9 mouse cellular contexts compared by ENCODE assay signal in the genomic region with DNA sequence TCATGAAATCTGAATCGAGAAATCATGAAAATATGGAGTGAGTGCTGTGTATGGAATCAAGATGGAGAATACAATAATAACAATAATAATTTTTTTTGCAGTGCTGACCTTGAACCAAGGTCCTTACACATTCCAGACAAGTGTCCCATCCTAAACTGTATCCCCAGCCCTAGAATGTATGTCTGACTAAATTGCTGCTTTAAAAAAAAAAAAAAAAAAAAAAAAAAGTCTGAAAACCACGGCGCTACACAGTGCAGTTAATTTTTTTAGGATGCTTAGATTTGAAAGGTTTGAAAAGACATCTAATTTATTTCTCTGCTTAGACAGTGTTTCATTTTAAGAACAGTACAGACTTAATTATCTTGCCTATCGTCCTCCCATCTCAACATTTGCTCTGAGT. TPM values are rescaled to one million over a fixed set of nuclear protein-coding genes. Genes with fewer than 3 reads are reported as not detected.
DNase-seq lines count a peak whose midpoint lies in the region; ATAC-seq and TF ChIP-seq lines count a peak whose summit lies in the region.
"Had no signal": no experiment of that assay in that cellular context is flagged by ENCODE, and none has a peak within 500 bp of the region (broad histone marks: within the 10 kb centered on the region; RNA-seq: fewer than 3 reads in every experiment).

No protein-coding gene starts in this region.

- no peak overlapping the region; the same call in 1 of the 2 replicates for H3K9ac ChIP-seq in kidney, embryonic 16.5 days (replicated peaks; ENCODE audit: low read length)
- H3K9ac ChIP-seq in forebrain, embryonic 11.5 days (ENCODE audit: low read length), result peak overlapping the region; percentile 87; the same call in 1 of the 2 replicates
- no peak overlapping the region for H3K9ac ChIP-seq in intestine, postnatal 0 days (ENCODE audit: low read depth, low read length)
- peak overlapping the region; percentile 75 for H3K9ac ChIP-seq in midbrain, postnatal 0 days (replicated peaks; ENCODE audit: low read length, poor library complexity, severe bottlenecking)

- ATAC-seq in kidney, embryonic 16.5 days (ENCODE audit: low FRiP score, low TSS enrichment), result no peak
- no peak for ATAC-seq in forebrain, embryonic 11.5 days (replicated peaks; ENCODE audit: low FRiP score)
- ATAC-seq in intestine, postnatal 0 days, result no peak
- 0 out of 2 replicates have a peak, but pooled peaks have one; percentile 27 for ATAC-seq in midbrain, postnatal 0 days (ENCODE audit: low FRiP score)

- H3K9me3 ChIP-seq in kidney, embryonic 16.5 days (ENCODE audit: low read length), result no peaks in the 10 kb centered on the region
- H3K9me3 ChIP-seq in forebrain, embryonic 11.5 days (ENCODE audit: control insufficient read depth, low read length), result no peaks in the 10 kb centered on the region
- no peaks in the 10 kb centered on the region for H3K9me3 ChIP-seq in intestine, postnatal 0 days (ENCODE audit: control insufficient read depth)
- H3K9me3 ChIP-seq in midbrain, postnatal 0 days (ENCODE audit: low read length), result no peaks in the 10 kb centered on the region

- H3K27ac ChIP-seq in kidney, embryonic 16.5 days (ENCODE audit: low read length), result no peak overlapping the region
- H3K27ac ChIP-seq in kidney, adult 2 months (ENCODE audit: insufficient read depth, low read depth, low read length), result no peak overlapping the region
- no peak overlapping the region for H3K27ac ChIP-seq in forebrain, embryonic 11.5 days (ENCODE audit: low read depth, low read length)
- H3K27ac ChIP-seq in intestine, postnatal 0 days (ENCODE audit: low read depth, low read length), result no peak overlapping the region
- peak overlapping the region; percentile 88 for H3K27ac ChIP-seq in midbrain, postnatal 0 days (ENCODE audit: low read depth, low read length)

- no peaks in the 10 kb centered on the region for H3K36me3 ChIP-seq in kidney, embryonic 16.5 days (ENCODE audit: insufficient read depth, low read length)
- H3K36me3 ChIP-seq in kidney, adult 2 months (ENCODE audit: control insufficient read depth, insufficient read depth, low read length), result no peaks in the 10 kb centered on the region
- no peaks in the 10 kb centered on the region for H3K36me3 ChIP-seq in forebrain, embryonic 11.5 days (ENCODE audit: control insufficient read depth, insufficient read depth, low read length)
- no peaks in the 10 kb centered on the region for H3K36me3 ChIP-seq in intestine, postnatal 0 days (ENCODE audit: control insufficient read depth, insufficient read depth)
- no peaks in the 10 kb centered on the region for H3K36me3 ChIP-seq in midbrain, postnatal 0 days (ENCODE audit: insufficient read depth, low read length)

- TF ChIP-seq POLR2A in kidney, adult 2 months (IDR thresholded peaks at IDR 0.05; ENCODE audit: low read depth, low read length), result no peak

- 0 out of 2 replicates have a peak, but pooled peaks cover 3% of the 10 kb centered on the region for H3K4me1 ChIP-seq in kidney, embryonic 16.5 days (ENCODE audit: insufficient read depth, low read length)
- H3K4me1 ChIP-seq in kidney, adult 2 months (ENCODE audit: control insufficient read depth, insufficient read depth, low read length), result peaks cover 8% of the 10 kb centered on the region; the same call in 1 of the 2 replicates
- no peaks in the 10 kb centered on the region; the same call in 1 of the 2 replicates for H3K4me1 ChIP-seq in forebrain, embryonic 11.5 days (replicated peaks; ENCODE audit: control insufficient read depth, insufficient read depth, low read length)
- no peaks in the 10 kb centered on the region for H3K4me1 ChIP-seq in intestine, postnatal 0 days (replicated peaks; ENCODE audit: control insufficient read depth, insufficient read depth, low read length)
- no peaks in the 10 kb centered on the region for H3K4me1 ChIP-seq in midbrain, postnatal 0 days (ENCODE audit: insufficient read depth, low read length)

- peak overlapping the region; percentile 73 for H3K4me3 ChIP-seq in kidney, embryonic 16.5 days (ENCODE audit: low read length)
- no peak overlapping the region for H3K4me3 ChIP-seq in kidney, adult 2 months (ENCODE audit: insufficient read depth, low read depth, low read length)
- peak overlapping the region; percentile 50 for H3K4me3 ChIP-seq in forebrain, embryonic 11.5 days (ENCODE audit: low read depth, low read length)
- H3K4me3 ChIP-seq in intestine, postnatal 0 days (ENCODE audit: low read depth, low read length), result peak overlapping the region; percentile 58; the same call in 1 of the 2 replicates
- H3K4me3 ChIP-seq in midbrain, postnatal 0 days (ENCODE audit: low read depth, low read length), result peak overlapping the region; percentile 60

- WGBS in kidney, embryonic 16.5 days, result 78% methylated on average over 4 of the region's 4 CpGs
- 73% methylated on average over 4 of the region's 4 CpGs for WGBS in kidney, adult 2 months
- 87% methylated on average over 4 of the region's 4 CpGs for WGBS in forebrain, embryonic 11.5 days
- WGBS in intestine, postnatal 0 days, result 71% methylated on average over 4 of the region's 4 CpGs
- WGBS in midbrain, postnatal 0 days, result 52% methylated on average over 4 of the region's 4 CpGs

- peak overlapping the region; percentile 67 for H3K4me2 ChIP-seq in kidney, embryonic 16.5 days (replicated peaks; ENCODE audit: low read depth, low read length)
- peak overlapping the region; percentile 72 for H3K4me2 ChIP-seq in forebrain, embryonic 11.5 days (ENCODE audit: low read depth, low read length, severe bottlenecking)
- H3K4me2 ChIP-seq in intestine, postnatal 0 days (replicated peaks; ENCODE audit: low read depth), result peak overlapping the region; percentile 87; the same call in 1 of the 2 replicates
- H3K4me2 ChIP-seq in midbrain, postnatal 0 days (ENCODE audit: low read depth, low read length, poor library complexity, severe bottlenecking), result peak overlapping the region; percentile 77

- no peaks in the 10 kb centered on the region for H3K27me3 ChIP-seq in kidney, embryonic 16.5 days (ENCODE audit: insufficient read depth, low read length)
- no peaks in the 10 kb centered on the region for H3K27me3 ChIP-seq in kidney, adult 2 months (replicated peaks; ENCODE audit: control insufficient read depth, insufficient read depth, low read length)
- no peaks in the 10 kb centered on the region for H3K27me3 ChIP-seq in forebrain, embryonic 11.5 days (ENCODE audit: control insufficient read depth, insufficient read depth, low read length)
- H3K27me3 ChIP-seq in intestine, postnatal 0 days (replicated peaks; ENCODE audit: control insufficient read depth, insufficient read depth, low read length), result no peaks in the 10 kb centered on the region
- no peaks in the 10 kb centered on the region for H3K27me3 ChIP-seq in midbrain, postnatal 0 days (ENCODE audit: insufficient read depth, low read length)

- intact Hi-C loops in left cerebral cortex, postnatal 25 days (cut with DNase I), result no loop called here

- no peak for DNase-seq in kidney, adult 2 months
- DNase-seq in forebrain, embryonic 11.5 days (ENCODE audit: low spot score), result no peak
- no peak for DNase-seq in midbrain, postnatal 0 days (ENCODE audit: low spot score)
- no peak for DNase-seq in urinary bladder, postnatal 25 days (ENCODE audit: low spot score)
- no peak for DNase-seq in left cerebral cortex, postnatal 25 days (ENCODE audit: low spot score in 2 of 2)
- no peak for DNase-seq in gastrocnemius, postnatal 10 days

- no peak for TF ChIP-seq CTCF in kidney, adult 2 months (conservative IDR thresholded peaks at IDR 0.05; ENCODE audit: insufficient read depth, insufficient read length, low read depth, low read length)
- TF ChIP-seq CTCF in intestine, postnatal 0 days (IDR thresholded peaks at IDR 0.05; ENCODE audit: low read depth), result no peak
- no peak for TF ChIP-seq CTCF in midbrain, postnatal 0 days (IDR thresholded peaks at IDR 0.05)

RNA-seq across cellular contexts. Expression of a gene that starts 15.3 kb away (rescaled TPM):
- 15.9 and 21.0 TPM in 2 replicates for polyA plus RNA-seq in kidney, embryonic 16.5 days (2015; fragmentation: Nextera tagmentation; extraction: Ambion mirVana)
- polyA plus RNA-seq in kidney, adult 2 months (2012; rRNA removed), result 19.7 and 21.0 TPM in 2 replicates
- 26.1 and 30.2 TPM in 2 replicates for polyA plus RNA-seq in forebrain, embryonic 11.5 days (2014; fragmentation: Nextera tagmentation; extraction: Ambion mirVana)
- 4.8 and 5.8 TPM in 2 replicates for polyA plus RNA-seq in intestine, postnatal 0 days (2015; fragmentation: Nextera tagmentation; extraction: Ambion mirVana)
- 42.5 and 59.9 TPM in 2 replicates for total RNA-seq in midbrain, postnatal 0 days (2014; rRNA removed)
- 17.2 and 17.5 TPM in 2 replicates for polyA plus RNA-seq in midbrain, postnatal 0 days (2015; fragmentation: Nextera tagmentation; extraction: Ambion mirVana)
- total RNA-seq in left cerebral cortex, postnatal 25 days (2021), result 10 to 100 TPM; 57.4 to 58.1 TPM
- 10 to 100 TPM; 23.9 to 27.8 TPM for total RNA-seq in gastrocnemius, postnatal 10 days (2021)

RNA-seq across cellular contexts. Expression of a gene that starts 35.8 kb away (rescaled TPM):
- polyA plus RNA-seq in kidney, embryonic 16.5 days (2015; fragmentation: Nextera tagmentation; extraction: Ambion mirVana), result 20.7 and 24.0 TPM in 2 replicates
- polyA plus RNA-seq in kidney, adult 2 months (2012; rRNA removed), result 6.0 and 6.8 TPM in 2 replicates
- polyA plus RNA-seq in forebrain, embryonic 11.5 days (2014; fragmentation: Nextera tagmentation; extraction: Ambion mirVana), result 5.6 and 5.7 TPM in 2 replicates
- 42.1 and 48.3 TPM in 2 replicates for polyA plus RNA-seq in intestine, postnatal 0 days (2015; fragmentation: Nextera tagmentation; extraction: Ambion mirVana)
- total RNA-seq in midbrain, postnatal 0 days (2014; rRNA removed), result 11.6 and 13.6 TPM in 2 replicates
- polyA plus RNA-seq in midbrain, postnatal 0 days (2015; fragmentation: Nextera tagmentation; extraction: Ambion mirVana), result 11.4 and 12.4 TPM in 2 replicates
- total RNA-seq in left cerebral cortex, postnatal 25 days (2021), result 1 to 10 TPM; 3.3 to 3.4 TPM
- under 1 TPM; 0.29 to 0.38 TPM for total RNA-seq in gastrocnemius, postnatal 10 days (2021)
- total RNA-seq: megakaryocyte, adult 5-6 weeks had no signal

Comparison
In these comparisons a context has a peak if more than half of its experiments do, and no peak if none do; other contexts are left out.
1. H3K9ac ChIP-seq: peak in forebrain, embryonic 11.5 days (single experiment) and midbrain, postnatal 0 days (single experiment); none in kidney, embryonic 16.5 days (single experiment) and intestine, postnatal 0 days (single experiment).
2. Peak in every context shown above with its lines, with median percentiles within 50 percentile points of each other: H3K4me2 ChIP-seq.